Mouse (Mus musculus): Measurements from ENCODE around the gene Gbp3.
A peak's percentile ranks its signal among the peaks of the same experiment; 100 is the strongest.

The Gbp3 gene

GRCm38 (mm10) chr3:142601675-142602074, 41.8 kb downstream of the Gbp3 start:
- TF ChIP-seq CTCF (conservative IDR thresholded peaks at IDR 0.05; ENCODE audit: low read length) (no peak), NANOG (IDR thresholded peaks at IDR 0.05; ENCODE audit: borderline replicate concordance, low read length) (no peak), POU5F1 (IDR thresholded peaks at IDR 0.05; ENCODE audit: borderline replicate concordance, low read length) (no peak)
- no peaks in the 10 kb centered on the region for H3K9me3 ChIP-seq (ENCODE audit: low read length)
- no peak overlapping the region for H3K4me3 ChIP-seq (replicated peaks; ENCODE audit: low read length)
- no peaks in the 10 kb centered on the region for H3K4me1 ChIP-seq (replicated peaks; ENCODE audit: low read depth, low read length)
- no peaks in the 10 kb centered on the region for H3K27me3 ChIP-seq (ENCODE audit: insufficient read depth, low read length)
- no peaks in the 10 kb centered on the region for H3K36me3 ChIP-seq (ENCODE audit: insufficient read depth, low read length)

GRCm38 (mm10) chr3:142618658-142619057, 58.8 kb downstream of the Gbp3 start:
- Histone ChIP-seq H3K4me1 (replicated peaks; ENCODE audit: low read depth, low read length) (peaks cover 6% of the 10 kb centered on the region; the same call in 1 of the 2 replicates), H3K4me3 (replicated peaks; ENCODE audit: low read length) (no peak overlapping the region), H3K9me3 (ENCODE audit: low read length) (no peaks in the 10 kb centered on the region), H3K27me3 (ENCODE audit: insufficient read depth, low read length) (no peaks in the 10 kb centered on the region), H3K36me3 (ENCODE audit: insufficient read depth, low read length) (no peaks in the 10 kb centered on the region)
- no peak for TF ChIP-seq NANOG (IDR thresholded peaks at IDR 0.05; ENCODE audit: borderline replicate concordance, low read length)
- TF ChIP-seq POU5F1 (IDR thresholded peaks at IDR 0.05; ENCODE audit: borderline replicate concordance, low read length) = no peak
- no peak for TF ChIP-seq CTCF (conservative IDR thresholded peaks at IDR 0.05; ENCODE audit: low read length)

DNA sequence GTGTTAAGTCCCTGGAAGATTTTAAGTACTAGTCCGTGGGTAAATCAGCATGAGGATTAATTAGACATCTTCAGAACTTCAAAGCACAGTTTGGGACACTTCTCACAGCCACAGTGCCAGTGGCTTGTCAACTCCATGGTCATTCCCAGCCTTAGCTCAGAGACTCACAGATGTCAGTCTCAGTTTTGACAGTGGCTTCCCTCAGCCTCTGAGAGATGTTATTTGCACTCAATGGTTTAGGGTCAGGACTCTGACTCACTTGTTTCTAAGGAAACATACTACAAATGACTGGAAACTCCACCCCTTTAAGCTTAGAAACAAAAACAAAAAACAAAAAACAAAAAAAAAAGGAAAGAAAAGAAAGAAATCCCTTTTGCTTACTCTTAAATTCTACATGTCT, 59.8 kb downstream of the Gbp3 start:
- Histone ChIP-seq H3K36me3 (ENCODE audit: insufficient read depth, low read length) (no peaks in the 10 kb centered on the region), H3K9me3 (ENCODE audit: low read length) (no peaks in the 10 kb centered on the region), H3K4me1 (replicated peaks; ENCODE audit: low read depth, low read length) (peaks cover 6% of the 10 kb centered on the region; the same call in 1 of the 2 replicates), H3K4me3 (replicated peaks; ENCODE audit: low read length) (no peak overlapping the region), H3K27me3 (ENCODE audit: insufficient read depth, low read length) (no peaks in the 10 kb centered on the region)
- TF ChIP-seq NANOG (IDR thresholded peaks at IDR 0.05; ENCODE audit: borderline replicate concordance, low read length) (no peak), CTCF (conservative IDR thresholded peaks at IDR 0.05; ENCODE audit: low read length) (no peak), POU5F1 (IDR thresholded peaks at IDR 0.05; ENCODE audit: borderline replicate concordance, low read length) (no peak)

DNA sequence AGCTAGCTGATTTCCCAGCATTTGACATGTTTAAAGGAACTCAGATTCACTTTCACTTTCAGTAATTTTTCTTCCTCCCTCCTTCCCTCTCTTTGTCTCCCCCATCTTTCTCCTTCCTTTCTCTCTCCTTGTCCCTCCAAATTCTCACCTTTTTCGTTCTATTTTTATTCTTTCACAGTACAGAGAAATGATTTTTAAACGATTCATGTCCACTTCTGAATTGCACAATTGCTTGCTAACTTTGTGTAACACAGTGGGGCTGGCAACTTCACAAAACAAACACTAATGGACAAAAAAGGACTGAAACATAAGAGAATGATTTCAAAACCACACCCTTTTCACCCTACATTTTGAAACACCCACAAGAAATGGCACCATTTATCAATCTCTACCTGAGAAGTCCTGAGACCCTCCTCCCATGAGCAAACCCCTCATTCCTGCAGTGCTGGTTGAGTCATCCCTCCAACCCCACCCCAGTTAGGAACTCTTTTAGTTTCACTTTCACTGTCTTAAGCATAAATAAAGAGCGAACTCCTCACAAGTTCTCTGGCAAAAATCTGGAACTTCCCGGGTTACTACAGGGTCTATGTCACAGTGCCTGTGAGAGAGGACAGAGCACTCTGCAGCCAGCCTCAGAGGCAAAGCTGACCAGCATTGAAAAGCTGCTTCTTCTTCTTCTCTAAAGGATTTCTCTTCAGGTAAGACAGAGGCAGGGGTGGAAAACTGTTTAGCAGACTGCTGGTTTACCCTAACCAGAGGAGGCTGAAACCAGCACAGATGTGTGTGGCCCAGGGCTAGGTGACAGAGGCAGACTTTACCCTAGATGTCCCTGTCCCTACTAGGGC, 60.5 kb downstream of the Gbp3 start, which contains the start of gene Gbp2:
Gene Gbp2 (plus strand): TSS at position 492 of the 845 bp plus-strand sequence.
- H3K4me3 ChIP-seq (replicated peaks; ENCODE audit: low read length) = no peak within 1 kb of the TSS
- TF ChIP-seq NANOG (IDR thresholded peaks at IDR 0.05; ENCODE audit: borderline replicate concordance, low read length) (no peak), POU5F1 (IDR thresholded peaks at IDR 0.05; ENCODE audit: borderline replicate concordance, low read length) (no peak), CTCF (conservative IDR thresholded peaks at IDR 0.05; ENCODE audit: low read length) (no peak)
- H3K36me3 ChIP-seq (ENCODE audit: insufficient read depth, low read length) = no peaks in the 10 kb centered on the region
- peaks cover 6% of the 10 kb centered on the region; the same call in 1 of the 2 replicates for H3K4me1 ChIP-seq (replicated peaks; ENCODE audit: low read depth, low read length)
- no peaks in the 10 kb centered on the region for H3K9me3 ChIP-seq (ENCODE audit: low read length)
- no peaks in the 10 kb centered on the region for H3K27me3 ChIP-seq (ENCODE audit: insufficient read depth, low read length)

DNA sequence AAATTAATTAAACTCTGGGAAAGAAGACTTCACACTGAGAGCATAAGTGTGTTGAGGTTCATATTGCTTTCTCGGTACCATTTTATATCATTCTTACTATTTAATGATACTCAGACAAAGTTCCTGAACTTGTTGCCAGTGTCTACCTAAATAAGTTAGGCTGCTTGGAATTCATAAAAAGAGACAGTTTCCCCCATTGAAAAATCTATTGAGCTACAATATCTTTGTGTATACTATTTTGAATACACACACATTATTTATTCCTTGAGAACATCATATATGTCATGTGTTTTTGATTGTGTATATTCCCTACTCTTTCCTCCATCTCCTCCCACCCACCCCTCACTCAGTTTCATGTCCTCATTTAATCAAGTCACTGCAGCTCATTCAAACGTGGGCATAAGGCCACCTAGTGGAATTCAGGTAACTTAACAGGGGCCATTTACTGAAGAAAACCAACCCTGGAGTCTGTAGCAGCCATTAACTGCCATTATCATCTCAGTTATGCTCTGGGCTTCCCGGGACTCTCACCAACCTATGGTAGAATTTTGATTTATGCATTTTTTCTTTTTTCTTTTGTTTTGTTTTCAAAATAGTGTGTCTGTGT, 61.2 kb downstream of the Gbp3 start:
- Histone ChIP-seq H3K27me3 (ENCODE audit: insufficient read depth, low read length) (no peaks in the 10 kb centered on the region), H3K4me1 (replicated peaks; ENCODE audit: low read depth, low read length) (peaks cover 6% of the 10 kb centered on the region; the same call in 1 of the 2 replicates), H3K4me3 (replicated peaks; ENCODE audit: low read length) (no peak overlapping the region), H3K36me3 (ENCODE audit: insufficient read depth, low read length) (no peaks in the 10 kb centered on the region), H3K9me3 (ENCODE audit: low read length) (no peaks in the 10 kb centered on the region)
- TF ChIP-seq POU5F1 (IDR thresholded peaks at IDR 0.05; ENCODE audit: borderline replicate concordance, low read length) = no peak
- TF ChIP-seq NANOG (IDR thresholded peaks at IDR 0.05; ENCODE audit: borderline replicate concordance, low read length) = no peak
- TF ChIP-seq CTCF (conservative IDR thresholded peaks at IDR 0.05; ENCODE audit: low read length) = 0 out of 2 replicates have a peak, but pooled peaks have one; percentile 29
